Mouse (Mus musculus): Measurements from ENCODE around the gene Tnni1.

- TF ChIP-seq CTCF (IDR thresholded peaks at IDR 0.05; ENCODE audit: low read depth) (no peak), EP300 (IDR thresholded peaks at IDR 0.05; ENCODE audit: low read depth) (no peak; the same call in 1 of the 2 replicates)
Observed at GRCm38 (mm10) chr1:135839065-135839464, 59.8 kb downstream of the Tnni1 start.

All from heart, postnatal 0 days (tissue).